Mouse (Mus musculus) liver, embryonic 13.5 days (tissue): ENCODE data around the gene Vwa5b2. TPM values are rescaled to one million over a fixed set of nuclear protein-coding genes. Genes with fewer than 3 reads are reported as not detected.
A peak's percentile ranks its signal among the peaks of the same experiment; 100 is the strongest.

ENCODE experiments used
- ATAC-seq: fragments of 200-750 bp; cut with Nextera tagmentation; 2 replicates; pipeline ENCODE4 v1.8.0; 2017; ENCODE audit warnings: low read depth, mild to moderate bottlenecking, moderate number of reproducible peaks, moderate library complexity
- DNase-seq: peaks from one replicate; pipeline ENCODE4 v3.0.0; 2022
- H3K27ac ChIP-seq: fragments of 300-500 bp; sonication (generic); 2 replicates; pipeline ENCODE4 v1.5.1; 2015; ENCODE audit warnings: moderate library complexity, mild to moderate bottlenecking, inconsistent platforms
- H3K27me3 ChIP-seq: fragments of 300-500 bp; sonication (generic); 2 replicates; pipeline ENCODE4 v1.6.1; 2015; ENCODE audit warnings: mild to moderate bottlenecking, inconsistent platforms
- H3K36me3 ChIP-seq: fragments of 300-500 bp; sonication (generic); 2 replicates; pipeline ENCODE4 v1.6.1; 2015; ENCODE audit warnings: mild to moderate bottlenecking, inconsistent platforms
- H3K4me1 ChIP-seq: fragments of 300-500 bp; sonication (generic); replicated peaks from 2 replicates; pipeline ENCODE4 v1.6.1; 2015; ENCODE audit warnings: inconsistent platforms
- H3K4me2 ChIP-seq: fragments of 300-500 bp; sonication (generic); 2 replicates; pipeline ENCODE4 v1.6.1; 2015; ENCODE audit warnings: inconsistent platforms, mild to moderate bottlenecking, moderate library complexity
- H3K4me3 ChIP-seq: fragments of 300-500 bp; sonication (generic); replicated peaks from 2 replicates; pipeline ENCODE4 v1.5.1; 2015; ENCODE audit warnings: mild to moderate bottlenecking, inconsistent platforms
- H3K9ac ChIP-seq: fragments of 300-500 bp; sonication (generic); 2 replicates; pipeline ENCODE4 v1.6.1; 2015; ENCODE audit warnings: mild to moderate bottlenecking, inconsistent platforms
- H3K9me3 ChIP-seq: fragments of 300-500 bp; sonication (generic); replicated peaks from 2 replicates; pipeline ENCODE4 v1.6.1; 2016; ENCODE audit warnings: inconsistent platforms
- WGBS: fragments of 180-500 bp; shearing (Covaris S2); methylation state at CpG from one replicate; pipeline ENCODE4 v1.1.7; 2015; ENCODE audit not compliant: insufficient replicate concordance; 5-methylcytosine and 5-hydroxymethylcytosine counted together
- polyA plus RNA-seq: library from polyadenylated mRNA; unstranded; fragments of >200 nt; fragmentation: Nextera tagmentation; extraction: Ambion mirVana; gene quantifications from 2 replicates; pipeline ENCODE4 v1.2.1, GENCODE M21; 2015

Gene Vwa5b2
- 0.21 and 0.23 TPM in 2 replicates for polyA plus RNA-seq

DNA sequence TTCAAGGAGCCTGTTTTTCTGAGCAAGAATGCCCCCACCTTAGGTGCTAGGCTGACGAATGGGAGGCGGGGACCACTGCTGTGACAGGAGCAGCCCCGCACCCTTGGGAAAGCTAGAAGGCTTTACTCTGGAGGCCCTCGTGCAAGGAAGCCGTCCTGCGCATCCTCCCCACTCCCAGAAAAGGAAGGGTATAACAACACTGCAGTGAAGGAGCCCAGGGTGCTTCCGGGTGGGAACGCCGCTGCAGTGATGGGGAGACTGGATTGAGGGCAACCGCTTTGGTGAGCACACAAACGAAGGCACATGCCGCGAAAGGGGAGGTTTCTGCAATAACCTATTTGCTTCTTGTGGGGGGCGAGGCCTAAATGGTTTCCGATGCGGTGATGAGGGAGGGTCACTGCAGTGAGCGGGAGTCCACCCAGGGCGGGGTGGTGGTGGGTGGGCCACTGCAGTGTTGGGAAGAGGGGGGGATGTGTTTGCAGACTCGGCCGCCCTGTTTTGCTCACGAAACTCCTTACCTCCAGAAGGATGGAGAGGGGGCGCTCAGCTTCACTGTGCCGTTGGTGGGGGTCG lies at the start of gene Vwa5b2:
Vwa5b2 (plus strand) TSS at position 106 of the 573 bp plus-strand sequence.
- peaks cover 33% of the 10 kb centered on the region for H3K4me1 ChIP-seq
- 5% methylated on average over 24 of the region's 24 CpGs for WGBS
- no peaks in the 10 kb centered on the region for H3K9me3 ChIP-seq
- peak within 1 kb of the TSS; percentile 50 for H3K4me3 ChIP-seq
- peaks cover 86% of the 10 kb centered on the region for H3K27me3 ChIP-seq
- peak within 1 kb of the TSS; percentile 71 for H3K4me2 ChIP-seq
- peak within 1 kb of the TSS; percentile 28; the same call in 1 of the 2 replicates for H3K9ac ChIP-seq
- H3K36me3 ChIP-seq: no peaks in the 10 kb centered on the region
- no peak within 1 kb of the TSS for H3K27ac ChIP-seq
- 0 out of 2 replicates have a peak, but pooled peaks have one; percentile 10 for ATAC-seq
- no peak for DNase-seq

DNA sequence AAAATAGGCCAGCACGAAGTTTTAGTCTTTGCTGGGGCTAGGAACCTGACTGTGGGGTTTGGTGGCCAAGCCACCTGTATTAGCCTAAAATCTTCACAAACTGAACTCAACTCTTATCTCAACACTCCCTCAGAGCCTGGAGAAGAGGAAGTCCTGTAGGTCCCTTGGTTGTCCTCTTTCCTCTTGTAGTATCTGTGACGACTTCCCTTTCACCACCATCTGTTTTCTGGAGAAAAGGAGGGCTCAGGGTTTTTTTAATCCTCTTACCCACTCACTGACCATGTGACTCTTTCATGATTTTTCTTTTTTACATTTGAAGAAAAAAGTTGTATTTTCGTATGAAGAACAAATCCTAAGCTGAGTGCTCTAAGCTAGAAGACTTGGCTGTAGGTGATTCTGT lies 49.6 kb upstream of the Vwa5b2 start:
- Histone ChIP-seq H3K36me3 (peaks cover 69% of the 10 kb centered on the region), H3K27ac (peak overlapping the region; percentile 43; the same call in 1 of the 2 replicates), H3K9ac (no peak overlapping the region), H3K4me2 (no peak overlapping the region), H3K9me3 (no peaks in the 10 kb centered on the region), H3K4me3 (no peak overlapping the region), H3K27me3 (no peaks in the 10 kb centered on the region), H3K4me1 (peaks cover 47% of the 10 kb centered on the region)
- ATAC-seq (no peak), DNase-seq (no peak)
- 40% methylated on average over 3 of the region's 3 CpGs for WGBS

DNA sequence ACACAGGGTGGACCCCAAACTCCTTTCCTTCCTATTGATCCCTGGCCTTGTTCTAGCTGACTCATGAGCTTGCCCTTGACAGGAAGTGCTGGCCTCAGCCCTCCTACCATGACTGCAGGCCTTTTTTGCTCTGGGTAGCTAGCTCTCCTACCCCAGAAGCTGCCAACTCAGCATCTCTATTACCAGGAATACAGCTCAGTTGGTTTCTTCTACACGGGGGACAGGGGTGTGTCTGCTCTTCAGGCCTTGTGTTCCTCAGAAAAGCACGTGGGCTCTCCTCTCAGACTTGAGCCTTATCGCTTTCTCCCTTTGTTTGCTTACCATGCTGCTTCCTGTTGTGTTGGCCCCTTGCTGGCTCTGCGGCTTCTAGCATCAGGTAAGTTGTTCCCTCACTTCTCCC lies 48.8 kb upstream of the Vwa5b2 start:
- peak overlapping the region; percentile 17; the same call in 1 of the 2 replicates for H3K9ac ChIP-seq
- no peak overlapping the region for H3K4me3 ChIP-seq
- peaks cover 77% of the 10 kb centered on the region for H3K36me3 ChIP-seq
- no peaks in the 10 kb centered on the region for H3K27me3 ChIP-seq
- no peak for DNase-seq
- no peaks in the 10 kb centered on the region for H3K9me3 ChIP-seq
- H3K4me2 ChIP-seq: no peak overlapping the region; the same call in 1 of the 2 replicates
- no peak for ATAC-seq
- H3K27ac ChIP-seq: 0 out of 2 replicates have a peak overlapping the region, but pooled peaks have one; percentile 43
- peaks cover 46% of the 10 kb centered on the region for H3K4me1 ChIP-seq
- WGBS: 34% methylated on average over 4 of the region's 4 CpGs

DNA sequence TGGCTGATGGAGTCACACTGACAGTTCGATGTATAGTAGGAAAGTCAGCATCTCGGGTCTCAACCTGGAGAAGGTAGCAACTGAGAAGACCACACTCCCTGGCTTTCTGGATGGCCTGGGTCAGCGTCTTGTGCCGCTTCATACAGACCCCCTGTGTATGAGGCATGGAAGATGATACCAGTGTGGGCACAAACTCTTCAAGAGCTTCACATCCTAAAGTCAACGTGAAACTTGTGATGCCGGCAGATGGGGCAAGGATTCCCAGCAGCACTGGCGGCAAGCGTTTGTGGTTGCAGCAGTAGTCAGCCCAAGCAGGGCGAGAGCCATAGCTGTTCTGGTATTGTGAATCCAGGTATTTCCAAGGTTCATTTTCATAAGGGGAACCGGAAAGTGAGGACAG lies 43.6 kb upstream of the Vwa5b2 start:
- 88% methylated on average over 10 of the region's 10 CpGs for WGBS

DNA sequence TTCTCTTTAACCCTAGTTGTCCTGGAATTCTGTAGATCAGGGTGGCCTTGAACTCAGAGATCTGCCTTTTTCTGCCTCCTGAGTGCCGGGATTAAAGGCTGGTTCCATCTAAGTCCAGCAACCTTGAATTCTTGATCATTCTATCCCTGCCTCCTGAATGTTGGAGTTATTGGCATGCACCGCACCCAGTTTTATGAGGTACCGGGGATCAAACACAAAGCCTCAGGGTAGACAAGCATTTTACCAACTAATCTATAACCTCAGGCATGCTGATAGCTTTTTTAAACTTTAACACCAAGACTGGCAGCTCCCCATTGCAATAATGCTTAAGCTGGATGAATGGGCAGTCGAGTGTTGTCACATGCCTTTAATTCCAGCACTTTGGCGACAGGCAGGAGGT lies 41.8 kb upstream of the Vwa5b2 start:
- H3K4me1 ChIP-seq: peaks cover 33% of the 10 kb centered on the region
- peak overlapping the region; percentile 78 for H3K9ac ChIP-seq
- WGBS: 51% methylated on average over 5 of the region's 5 CpGs
- no peak for ATAC-seq
- H3K4me2 ChIP-seq: peak overlapping the region; percentile 87
- H3K36me3 ChIP-seq: peaks cover 63% of the 10 kb centered on the region
- no peaks in the 10 kb centered on the region for H3K27me3 ChIP-seq
- no peaks in the 10 kb centered on the region for H3K9me3 ChIP-seq
- peak overlapping the region; percentile 82 for H3K27ac ChIP-seq
- DNase-seq: no peak
- H3K4me3 ChIP-seq: peak overlapping the region; percentile 75

More for the DNA sequence above, 43.6 kb upstream of the Vwa5b2 start:
- no peak overlapping the region for H3K4me2 ChIP-seq
- no peaks in the 10 kb centered on the region for H3K9me3 ChIP-seq
- no peak overlapping the region for H3K9ac ChIP-seq
- H3K4me3 ChIP-seq: no peak overlapping the region
- peaks cover 63% of the 10 kb centered on the region for H3K36me3 ChIP-seq
- H3K27ac ChIP-seq: no peak overlapping the region
- H3K27me3 ChIP-seq: no peaks in the 10 kb centered on the region
- DNase-seq (no peak), ATAC-seq (no peak)
- H3K4me1 ChIP-seq: peaks cover 34% of the 10 kb centered on the region

DNA sequence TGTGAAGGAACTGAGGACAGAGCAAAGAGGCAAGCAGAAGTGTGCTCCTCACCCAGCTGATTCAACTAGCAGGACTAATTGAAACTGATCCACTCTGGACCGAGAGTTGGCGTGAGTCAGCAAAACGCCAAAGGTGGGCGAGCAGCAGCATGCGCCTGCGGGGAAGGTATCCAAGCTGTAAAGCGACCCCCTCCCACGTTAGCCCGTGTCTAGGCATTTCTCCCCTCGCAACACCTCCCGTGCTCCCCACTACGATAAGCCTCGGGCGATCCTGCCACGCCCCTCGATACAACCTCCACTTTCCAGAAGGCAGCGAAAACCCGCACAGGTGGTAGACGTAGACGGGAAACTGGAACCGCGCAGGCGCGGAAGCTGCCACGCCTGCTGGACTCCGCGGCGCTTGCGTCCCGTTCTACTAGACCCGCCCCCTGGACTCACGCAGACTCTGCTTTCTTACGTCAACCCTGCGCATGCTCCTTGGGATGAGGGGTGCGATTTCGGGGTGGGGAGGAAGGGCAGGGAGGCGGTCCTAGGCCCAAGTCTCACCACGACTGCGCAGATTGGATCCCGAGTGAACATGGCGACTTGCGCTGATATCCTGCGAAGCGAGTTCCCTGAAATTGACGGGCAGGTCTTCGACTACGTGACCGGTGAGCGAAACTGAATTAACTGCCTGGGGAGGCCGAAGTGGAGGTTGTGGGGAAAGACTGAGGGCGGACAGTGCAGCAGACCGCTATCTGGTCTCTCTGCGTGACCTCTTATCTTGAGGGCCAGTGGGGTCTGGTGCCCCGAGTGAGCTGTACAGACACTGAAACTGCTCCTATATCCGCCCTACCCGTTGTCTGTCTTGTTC lies 40.9 kb upstream of the Vwa5b2 start, which contains the start of gene Abcf3:
Abcf3 (plus strand) TSS at position 482 of the 853 bp plus-strand sequence.
- Histone ChIP-seq H3K27ac (peak within 1 kb of the TSS; percentile 82), H3K27me3 (no peaks in the 10 kb centered on the region), H3K4me2 (peak within 1 kb of the TSS; percentile 87), H3K4me3 (peak within 1 kb of the TSS; percentile 75), H3K36me3 (peaks cover 64% of the 10 kb centered on the region), H3K9ac (peak within 1 kb of the TSS; percentile 78), H3K9me3 (no peaks in the 10 kb centered on the region), H3K4me1 (peaks cover 33% of the 10 kb centered on the region)
- ATAC-seq: peak; percentile 98
- peak; percentile 98 for DNase-seq
- WGBS: under 1% methylated on average over 56 of the region's 56 CpGs

DNA sequence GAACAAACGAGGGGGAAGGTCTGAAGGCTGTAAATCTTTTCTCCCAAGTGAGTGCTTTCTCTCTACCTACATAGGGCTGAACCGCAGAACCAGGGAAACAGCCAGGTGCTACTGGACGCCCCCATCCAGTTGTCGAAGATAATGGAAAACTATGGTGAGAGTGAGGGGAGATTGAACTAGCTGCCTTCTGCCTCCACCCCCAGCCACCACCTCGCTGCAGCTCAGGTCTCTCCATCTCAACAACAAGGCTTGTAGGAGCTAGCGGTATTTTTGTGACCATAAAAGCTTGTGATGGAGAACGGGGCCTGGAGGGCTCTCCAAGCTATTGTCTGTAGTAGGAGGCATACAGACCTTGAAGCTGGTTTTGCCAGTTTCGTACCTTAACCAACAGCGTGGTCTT lies 40.1 kb upstream of the Vwa5b2 start:
- Histone ChIP-seq H3K9me3 (no peaks in the 10 kb centered on the region), H3K4me3 (peak overlapping the region; percentile 75), H3K4me2 (peak overlapping the region; percentile 87), H3K4me1 (peaks cover 33% of the 10 kb centered on the region), H3K36me3 (peaks cover 63% of the 10 kb centered on the region), H3K9ac (peak overlapping the region; percentile 77), H3K27ac (peak overlapping the region; percentile 75), H3K27me3 (no peaks in the 10 kb centered on the region)
- WGBS: 42% methylated on average over 9 of the region's 9 CpGs
- ATAC-seq (no peak), DNase-seq (no peak)

DNA sequence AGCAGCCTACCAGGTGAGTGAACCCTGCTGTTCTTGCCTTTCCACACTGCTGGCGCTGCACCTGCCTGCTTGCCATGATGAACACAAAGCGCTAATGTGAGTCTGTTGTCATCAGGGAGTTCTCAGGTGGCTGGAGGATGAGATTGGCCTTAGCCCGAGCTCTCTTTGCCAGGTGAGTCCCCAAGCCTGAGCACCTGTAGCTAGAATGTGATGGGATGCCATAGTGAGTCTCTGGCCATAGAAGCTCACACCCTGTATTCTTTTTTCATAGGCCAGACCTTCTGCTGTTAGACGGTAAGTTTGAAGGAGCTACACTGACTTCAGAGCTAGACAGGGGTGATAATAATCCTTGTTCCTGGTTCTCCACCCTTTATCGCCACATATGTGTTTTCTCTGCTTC lies 37.6 kb upstream of the Vwa5b2 start:
- ATAC-seq (no peak), DNase-seq (no peak)
- Histone ChIP-seq H3K4me1 (peaks cover 30% of the 10 kb centered on the region), H3K9ac (no peak overlapping the region), H3K9me3 (no peaks in the 10 kb centered on the region), H3K4me3 (no peak overlapping the region), H3K36me3 (peaks cover 62% of the 10 kb centered on the region), H3K27ac (no peak overlapping the region), H3K4me2 (no peak overlapping the region), H3K27me3 (no peaks in the 10 kb centered on the region)
- 89% methylated on average over 5 of the region's 5 CpGs for WGBS

DNA sequence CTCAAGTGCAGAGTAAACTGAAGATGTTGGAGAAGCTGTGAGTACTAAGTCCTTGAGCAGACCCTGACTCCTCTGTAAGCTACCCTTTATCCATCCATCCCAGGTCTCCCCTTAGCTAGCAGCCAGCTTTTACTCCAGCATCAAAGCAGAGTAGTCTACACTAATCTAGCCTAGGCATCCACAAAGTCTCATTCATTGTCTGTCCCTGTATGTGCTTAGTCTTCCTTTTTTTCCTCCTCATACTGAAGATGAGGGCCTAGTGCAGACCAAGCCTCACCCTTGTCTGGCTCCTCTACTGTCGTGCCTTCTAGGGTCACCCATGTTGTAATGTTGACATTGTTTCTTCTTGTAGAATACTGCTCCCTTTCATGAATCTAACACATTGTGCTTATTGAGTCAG lies 36.7 kb upstream of the Vwa5b2 start:
- H3K27ac ChIP-seq: no peak overlapping the region
- no peak for DNase-seq
- no peak for ATAC-seq
- no peak overlapping the region for H3K4me2 ChIP-seq
- no peaks in the 10 kb centered on the region for H3K9me3 ChIP-seq
- H3K4me3 ChIP-seq: no peak overlapping the region
- H3K4me1 ChIP-seq: peaks cover 22% of the 10 kb centered on the region
- H3K36me3 ChIP-seq: peaks cover 66% of the 10 kb centered on the region
- 74% methylated on average over 1 of the region's 1 CpGs for WGBS
- no peaks in the 10 kb centered on the region for H3K27me3 ChIP-seq
- H3K9ac ChIP-seq: no peak overlapping the region

DNA sequence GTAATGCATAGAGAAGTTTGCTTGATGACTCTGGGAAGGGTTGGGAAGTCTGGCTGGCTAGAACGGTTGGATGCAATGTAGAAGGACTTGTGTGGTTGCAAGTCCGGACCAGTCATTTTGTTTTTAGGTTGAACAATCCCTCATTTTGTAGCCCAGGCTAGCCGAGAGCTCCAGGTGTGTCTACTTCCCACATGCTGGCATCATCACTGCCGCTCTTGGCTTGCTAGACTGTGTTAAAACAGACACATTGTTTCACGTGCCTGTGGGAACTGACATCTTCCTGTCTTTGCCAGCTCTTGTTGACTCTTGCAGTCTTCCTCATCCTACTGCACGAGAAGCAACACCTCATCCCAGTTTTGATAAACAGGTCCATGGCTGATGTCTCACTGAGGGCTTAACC lies 34.3 kb upstream of the Vwa5b2 start:
- DNase-seq: no peak
- Histone ChIP-seq H3K4me3 (no peak overlapping the region), H3K9me3 (no peaks in the 10 kb centered on the region), H3K4me2 (no peak overlapping the region), H3K4me1 (peaks cover 5% of the 10 kb centered on the region), H3K36me3 (peaks cover 88% of the 10 kb centered on the region), H3K27me3 (no peaks in the 10 kb centered on the region), H3K27ac (no peak overlapping the region), H3K9ac (no peak overlapping the region)
- WGBS: 80% methylated on average over 6 of the region's 6 CpGs
- ATAC-seq: no peak

DNA sequence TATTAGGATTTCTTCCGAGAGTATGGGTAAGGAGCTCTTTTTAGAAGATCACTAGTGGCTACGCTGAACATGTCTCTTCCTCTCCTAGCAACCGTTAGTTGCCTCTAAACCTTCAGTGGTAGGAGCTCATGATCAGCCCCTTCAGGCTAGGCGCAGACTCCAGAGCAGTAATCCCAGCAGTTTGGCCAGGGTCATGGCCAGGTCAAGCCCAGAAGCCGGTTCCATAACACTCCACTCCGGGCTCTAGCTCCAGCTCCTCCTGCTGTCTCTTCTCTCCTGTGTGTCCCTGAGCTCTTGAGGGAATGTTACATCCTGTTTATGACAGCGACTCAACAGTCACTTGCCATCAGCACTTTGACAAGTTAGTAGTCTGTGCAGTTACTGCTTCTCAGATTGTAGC lies 31.9 kb upstream of the Vwa5b2 start:
- no peaks in the 10 kb centered on the region for H3K27me3 ChIP-seq
- H3K27ac ChIP-seq: no peak overlapping the region
- ATAC-seq: no peak
- no peak overlapping the region for H3K9ac ChIP-seq
- DNase-seq: no peak
- no peaks in the 10 kb centered on the region for H3K9me3 ChIP-seq
- no peak overlapping the region for H3K4me3 ChIP-seq
- 76% methylated on average over 7 of the region's 7 CpGs for WGBS
- no peak overlapping the region for H3K4me2 ChIP-seq
- H3K36me3 ChIP-seq: peaks cover 90% of the 10 kb centered on the region
- no peaks in the 10 kb centered on the region for H3K4me1 ChIP-seq
